Mouse (Mus musculus) ES-E14 (cell line): ENCODE measurements around the gene Kcnd2.

Experiments used
- CHD2 ChIP-seq: IDR thresholded peaks from 2 replicates; pipeline ENCODE4 v1.6.1; 2014; ENCODE audit warnings: mild to moderate bottlenecking, low read depth, low read length, inconsistent platforms
- HCFC1 ChIP-seq: IDR thresholded peaks from 2 replicates; pipeline ENCODE4 v1.6.1; 2012; ENCODE audit warnings: low read length, inconsistent platforms, borderline replicate concordance; ENCODE audit not compliant: insufficient read depth
- MAFK ChIP-seq: IDR thresholded peaks from 2 replicates; pipeline ENCODE4 v1.6.1; 2014; ENCODE audit warnings: mild to moderate bottlenecking, low read depth, low read length, inconsistent platforms; ENCODE audit not compliant: insufficient read depth
- ZNF384 ChIP-seq: IDR thresholded peaks from 2 replicates; pipeline ENCODE4 v1.6.1; 2012; ENCODE audit warnings: low read depth, low read length, inconsistent platforms

- TF ChIP-seq CHD2 (no peak), HCFC1 (no peak), MAFK (no peak), ZNF384 (no peak)
Measured at GRCm38 (mm10) chr6:21609381-21610059, 394.2 kb downstream of the Kcnd2 start.
